Mouse (Mus musculus) forebrain, postnatal 0 days (tissue): Measurements from ENCODE around the gene Smoc1. TPM values are rescaled to one million over a fixed set of nuclear protein-coding genes. Genes with fewer than 3 reads are reported as not detected.

Source experiments
- ATAC-seq: fragments of 200-750 bp; cut with Nextera tagmentation; 2 replicates; pipeline ENCODE4 v1.8.0; 2017; ENCODE audit warnings: mild to moderate bottlenecking, moderate library complexity
- DNase-seq: peaks from one replicate; pipeline ENCODE4 v3.0.0-alpha.2; 2015
- H3K27ac ChIP-seq: fragments of 300-500 bp; sonication (generic); 2 replicates; pipeline ENCODE4 v1.5.1; 2014; ENCODE audit warnings: low read depth, mild to moderate bottlenecking, antibody characterized with exemption, low read length, moderate library complexity, mixed read lengths
- H3K27me3 ChIP-seq: fragments of 300-500 bp; sonication (generic); 2 replicates; pipeline ENCODE4 v1.6.1; 2014; ENCODE audit warnings: mild to moderate bottlenecking, low read length, mixed read lengths; ENCODE audit not compliant: insufficient read depth
- H3K36me3 ChIP-seq: fragments of 300-500 bp; sonication (generic); 2 replicates; pipeline ENCODE4 v1.6.1; 2014; ENCODE audit warnings: mild to moderate bottlenecking, moderate library complexity; ENCODE audit not compliant: insufficient read depth
- H3K4me1 ChIP-seq: fragments of 300-500 bp; sonication (generic); 2 replicates; pipeline ENCODE4 v1.6.1; 2014; ENCODE audit warnings: antibody characterized with exemption; ENCODE audit not compliant: insufficient read depth
- H3K4me2 ChIP-seq: fragments of 300-500 bp; sonication (generic); 2 replicates; pipeline ENCODE4 v1.6.1; 2014; ENCODE audit warnings: low read depth, mild to moderate bottlenecking, moderate library complexity
- H3K4me3 ChIP-seq: fragments of 300-500 bp; sonication (generic); 2 replicates; pipeline ENCODE4 v1.5.1; 2014; ENCODE audit warnings: low read depth, low read length, mixed read lengths
- H3K9ac ChIP-seq: fragments of 300-500 bp; sonication (generic); 2 replicates; pipeline ENCODE4 v1.6.1; 2014; ENCODE audit warnings: mild to moderate bottlenecking
- H3K9me3 ChIP-seq: fragments of 300-500 bp; sonication (generic); 2 replicates; pipeline ENCODE4 v1.6.1; 2016; ENCODE audit warnings: low read length
- CTCF ChIP-seq: sonication (generic); IDR thresholded peaks from 2 replicates; pipeline ENCODE4 v1.5.1; 2016; ENCODE audit warnings: antibody characterized with exemption, control low read depth, low read depth
- WGBS: fragments of 180-500 bp; shearing (Covaris S2); extraction: QIAGEN DNeasy Blood & Tissue Kit; methylation state at CpG from one replicate; pipeline ENCODE4 v1.1.7; 2014; 5-methylcytosine and 5-hydroxymethylcytosine counted together
- polyA plus RNA-seq: library from polyadenylated mRNA; unstranded; fragments of >200 nt; fragmentation: Nextera tagmentation; extraction: Ambion mirVana; gene quantifications from 2 replicates; pipeline ENCODE4 v1.2.1, GENCODE M21; 2015
- total RNA-seq: library from RNA; depleted of rRNA; stranded (reverse); fragments of >200 nt; gene quantifications from 2 replicates; pipeline ENCODE4 v1.2.3, GENCODE M21; 2014

Smoc1 gene
- total and polyA plus RNA-seq, 2 experiments from 2014 or later = 12.3 to 16.9 TPM

DNA sequence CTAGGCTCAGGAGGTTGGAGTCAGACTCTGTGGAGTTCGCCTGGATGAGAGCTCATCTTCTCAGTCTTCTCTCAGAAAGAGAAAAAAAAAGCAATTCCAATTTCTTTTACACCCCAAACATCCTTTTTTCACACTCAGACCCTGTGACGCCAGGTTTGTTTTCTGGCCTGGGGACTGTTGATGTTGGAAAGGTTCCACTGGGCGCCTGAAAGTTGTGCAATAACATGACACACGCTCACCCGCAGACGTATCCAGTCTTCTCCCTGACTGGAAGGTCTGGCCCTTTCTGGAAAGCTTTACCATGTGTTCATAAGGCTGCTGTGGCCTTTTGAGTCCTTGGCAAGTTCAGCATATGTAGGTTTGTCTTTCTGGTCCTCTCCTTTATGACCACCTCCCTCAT lies 129.1 kb downstream of the Smoc1 start:
- H3K4me2 ChIP-seq = no peak overlapping the region
- 79% methylated on average over 6 of the region's 6 CpGs for WGBS
- no peak overlapping the region for H3K9ac ChIP-seq
- ATAC-seq = no peak
- H3K27ac ChIP-seq = no peak overlapping the region
- no peak for DNase-seq
- TF ChIP-seq CTCF = no peak
- no peaks in the 10 kb centered on the region for H3K27me3 ChIP-seq
- H3K36me3 ChIP-seq = no peaks in the 10 kb centered on the region
- H3K9me3 ChIP-seq = no peaks in the 10 kb centered on the region
- no peaks in the 10 kb centered on the region for H3K4me1 ChIP-seq
- no peak overlapping the region for H3K4me3 ChIP-seq

GRCm38 (mm10) chr12:81156841-81157240 lies 130.2 kb downstream of the Smoc1 start:
- no peak for DNase-seq
- H3K4me1 ChIP-seq = no peaks in the 10 kb centered on the region
- H3K36me3 ChIP-seq = no peaks in the 10 kb centered on the region
- no peak overlapping the region for H3K4me3 ChIP-seq
- ATAC-seq = no peak
- H3K4me2 ChIP-seq = no peak overlapping the region
- H3K27ac ChIP-seq = no peak overlapping the region
- no peaks in the 10 kb centered on the region for H3K9me3 ChIP-seq
- 91% methylated on average over 8 of the region's 8 CpGs for WGBS
- no peak for TF ChIP-seq CTCF
- no peaks in the 10 kb centered on the region for H3K27me3 ChIP-seq
- no peak overlapping the region for H3K9ac ChIP-seq

- H3K4me1 ChIP-seq = no peaks in the 10 kb centered on the region
- H3K9me3 ChIP-seq = no peaks in the 10 kb centered on the region
- no peak overlapping the region for H3K9ac ChIP-seq
- no peaks in the 10 kb centered on the region for H3K27me3 ChIP-seq
- WGBS = 81% methylated on average over 2 of the region's 2 CpGs
- no peak overlapping the region for H3K27ac ChIP-seq
- no peak overlapping the region for H3K4me3 ChIP-seq
- no peaks in the 10 kb centered on the region for H3K36me3 ChIP-seq
- H3K4me2 ChIP-seq = no peak overlapping the region
- no peak for TF ChIP-seq CTCF
- no peak for ATAC-seq
- DNase-seq = no peak
These were observed 133.3 kb downstream of the Smoc1 start for GRCm38 (mm10) chr12:81159947-81160346.

DNA sequence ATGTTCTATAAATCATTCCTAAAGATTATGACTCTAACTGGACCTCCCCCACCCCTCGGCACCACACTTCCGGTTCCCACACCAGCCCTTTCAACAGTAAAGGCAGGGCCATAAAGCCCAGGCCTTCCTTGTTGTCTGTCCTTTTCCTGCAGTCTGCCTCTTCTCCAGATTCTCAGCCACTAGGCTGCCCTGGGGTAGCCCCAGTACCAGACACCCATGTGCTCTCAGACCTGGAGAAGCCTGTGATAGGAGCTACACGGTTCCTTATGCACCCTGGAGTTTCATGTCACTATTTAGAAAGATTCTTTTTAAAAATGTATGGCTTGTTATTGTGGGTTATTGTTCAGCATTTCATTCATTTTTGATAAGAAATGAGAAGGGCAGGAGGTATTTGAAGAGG lies 133.8 kb downstream of the Smoc1 start:
- WGBS = 81% methylated on average over 3 of the region's 3 CpGs
- no peaks in the 10 kb centered on the region for H3K27me3 ChIP-seq

DNA sequence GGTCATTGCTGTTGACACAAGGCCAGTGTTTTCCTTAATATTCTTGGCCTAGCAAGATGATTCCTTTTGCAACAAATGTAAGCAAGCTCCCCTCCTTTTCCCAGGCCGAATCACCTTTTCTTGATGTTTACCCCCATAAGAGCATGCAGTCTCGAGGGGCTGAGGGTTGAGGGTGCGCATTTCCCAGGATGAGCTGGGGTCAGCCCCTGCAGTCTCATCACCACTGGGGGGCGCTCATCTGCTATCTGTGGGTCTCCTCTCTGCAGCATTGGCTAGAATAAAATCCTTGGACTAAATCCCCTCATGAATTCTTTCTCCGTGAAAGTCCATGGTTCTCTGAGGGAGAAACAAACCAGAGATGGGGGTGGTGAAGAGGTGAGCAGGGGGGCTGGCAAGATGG lies 134.2 kb downstream of the Smoc1 start:
- Histone ChIP-seq H3K27ac (no peak overlapping the region), H3K4me2 (no peak overlapping the region), H3K36me3 (no peaks in the 10 kb centered on the region), H3K9ac (no peak overlapping the region), H3K27me3 (no peaks in the 10 kb centered on the region), H3K9me3 (no peaks in the 10 kb centered on the region), H3K4me3 (no peak overlapping the region), H3K4me1 (no peaks in the 10 kb centered on the region)
- 63% methylated on average over 5 of the region's 5 CpGs for WGBS
- DNase-seq = peak; percentile 28
- no peak for ATAC-seq
- TF ChIP-seq CTCF = peak; percentile 44

More for the DNA sequence above, 133.8 kb downstream of the Smoc1 start:
- Histone ChIP-seq H3K27ac (no peak overlapping the region), H3K9ac (no peak overlapping the region), H3K4me2 (no peak overlapping the region), H3K36me3 (no peaks in the 10 kb centered on the region), H3K9me3 (no peaks in the 10 kb centered on the region), H3K4me3 (no peak overlapping the region), H3K4me1 (no peaks in the 10 kb centered on the region)
- TF ChIP-seq CTCF = no peak
- ATAC-seq (no peak), DNase-seq (no peak)

GRCm38 (mm10) chr12:81161282-81161681 lies 134.7 kb downstream of the Smoc1 start:
- no peak for TF ChIP-seq CTCF
- 90% methylated on average over 2 of the region's 2 CpGs for WGBS
- no peak overlapping the region for H3K4me2 ChIP-seq
- no peaks in the 10 kb centered on the region for H3K36me3 ChIP-seq
- no peak overlapping the region for H3K4me3 ChIP-seq
- no peak overlapping the region for H3K27ac ChIP-seq
- no peaks in the 10 kb centered on the region for H3K9me3 ChIP-seq
- H3K9ac ChIP-seq = no peak overlapping the region
- H3K4me1 ChIP-seq = no peaks in the 10 kb centered on the region
- no peak for DNase-seq
- ATAC-seq = no peak
- H3K27me3 ChIP-seq = no peaks in the 10 kb centered on the region

DNA sequence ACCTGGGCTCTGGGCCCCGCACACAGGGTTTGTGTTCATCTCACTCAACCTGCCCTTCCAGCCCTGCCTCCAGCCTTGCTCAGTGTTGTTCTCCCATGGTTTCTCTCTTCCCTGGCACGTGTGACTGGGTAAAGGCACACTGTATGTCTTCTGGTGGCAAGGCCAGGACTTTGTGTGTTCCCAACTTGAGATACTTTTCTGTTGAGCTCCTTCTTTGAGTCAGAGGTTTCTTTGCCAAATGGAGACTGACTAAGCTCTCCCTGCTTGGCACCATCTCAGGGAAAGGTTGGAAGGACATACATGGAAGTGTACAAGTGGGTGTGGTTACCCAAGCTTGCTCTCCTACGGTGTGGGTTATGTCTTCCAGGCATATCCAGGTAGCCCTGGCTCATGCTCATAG lies 136.5 kb downstream of the Smoc1 start:
- no peaks in the 10 kb centered on the region for H3K36me3 ChIP-seq
- H3K4me2 ChIP-seq = no peak overlapping the region
- no peaks in the 10 kb centered on the region for H3K27me3 ChIP-seq
- no peak overlapping the region for H3K9ac ChIP-seq
- no peaks in the 10 kb centered on the region for H3K9me3 ChIP-seq
- TF ChIP-seq CTCF = no peak
- DNase-seq = no peak
- no peaks in the 10 kb centered on the region for H3K4me1 ChIP-seq
- no peak overlapping the region for H3K27ac ChIP-seq
- 74% methylated on average over 3 of the region's 3 CpGs for WGBS
- ATAC-seq = no peak
- H3K4me3 ChIP-seq = no peak overlapping the region

DNA sequence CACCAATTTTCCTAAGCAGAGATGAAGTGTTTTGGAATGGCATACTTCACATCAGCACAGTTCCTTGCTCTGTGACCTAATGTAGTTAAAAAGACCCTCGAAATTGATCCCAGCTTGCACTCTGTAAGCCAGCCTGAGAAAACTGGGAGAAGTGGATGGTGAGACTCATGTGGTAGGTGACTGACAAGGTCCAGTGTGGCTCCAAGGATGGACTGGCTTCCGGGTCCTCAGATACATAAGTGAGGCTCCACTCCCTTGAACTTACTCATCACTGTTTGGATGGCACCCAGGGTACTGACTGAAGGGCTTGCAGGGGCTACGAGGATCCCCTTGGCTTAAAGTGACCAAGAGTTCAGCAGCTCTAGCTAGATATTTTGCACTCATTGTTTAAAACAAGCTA lies 137.0 kb downstream of the Smoc1 start:
- no peak overlapping the region for H3K4me3 ChIP-seq
- no peaks in the 10 kb centered on the region for H3K4me1 ChIP-seq
- no peak overlapping the region for H3K9ac ChIP-seq
- ATAC-seq (no peak), DNase-seq (no peak)
- WGBS = 91% methylated on average over 3 of the region's 3 CpGs
- H3K27me3 ChIP-seq = no peaks in the 10 kb centered on the region
- no peak for TF ChIP-seq CTCF
- no peaks in the 10 kb centered on the region for H3K36me3 ChIP-seq
- H3K4me2 ChIP-seq = no peak overlapping the region
- H3K9me3 ChIP-seq = no peaks in the 10 kb centered on the region
- no peak overlapping the region for H3K27ac ChIP-seq
